Mouse (Mus musculus): ENCODE results near the gene Olfr1440. TPM values are rescaled to one million over a fixed set of nuclear protein-coding genes. Genes with fewer than 3 reads are reported as not detected.

Gene Olfr1440
- total RNA-seq (2014; rRNA removed) (not detected in 2 replicates), polyA plus RNA-seq (2012; rRNA removed) (not detected in 2 replicates)

DNA sequence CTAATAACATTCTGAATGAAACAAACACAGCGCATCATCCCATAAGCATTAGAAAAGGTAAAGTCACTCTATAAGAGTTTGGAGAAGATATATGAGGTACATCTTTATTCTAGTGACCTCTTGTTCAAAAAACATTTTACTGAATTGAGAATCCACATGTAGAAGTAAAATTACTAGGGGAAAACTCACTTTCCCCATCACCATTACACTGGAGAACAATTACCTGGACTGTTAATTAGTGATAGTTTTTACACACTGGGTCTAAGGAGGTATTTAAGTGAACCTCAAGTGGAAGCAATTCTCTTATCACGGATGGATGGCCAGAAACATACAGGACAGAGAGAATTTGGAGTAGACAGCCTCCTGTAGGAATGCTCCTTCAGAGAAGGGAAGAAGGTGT is at the start of gene Olfr1440:
Gene Olfr1440, plus strand, starts transcription at position 301 of the 400 bp plus-strand sequence.
- H3K4me3 ChIP-seq (ENCODE audit: insufficient read depth, low read depth, low read length): no peak within 1 kb of the TSS
- no peaks in the 10 kb centered on the region for H3K4me1 ChIP-seq (ENCODE audit: control insufficient read depth, insufficient read depth, low read length)
- TF ChIP-seq POLR2A (IDR thresholded peaks at IDR 0.05; ENCODE audit: extremely low read depth, insufficient read depth, low read length) (no peak), CTCF (IDR thresholded peaks at IDR 0.05; ENCODE audit: low read depth, low read length) (no peak)
- DNase-seq (ENCODE audit: extremely low read depth, low read depth, low spot score): no peak
- WGBS: 85% methylated on average over 2 of the region's 2 CpGs
- no peak within 1 kb of the TSS for H3K9ac ChIP-seq (ENCODE audit: low read depth, low read length)
- no peak within 1 kb of the TSS for H3K27ac ChIP-seq (replicated peaks; ENCODE audit: insufficient read depth, low read depth, low read length)
- no peaks in the 10 kb centered on the region for H3K36me3 ChIP-seq (ENCODE audit: control insufficient read depth, insufficient read depth, low read length)
- H3K27me3 ChIP-seq (ENCODE audit: control insufficient read depth, insufficient read depth, low read length): no peaks in the 10 kb centered on the region
- no peaks in the 10 kb centered on the region for H3K79me2 ChIP-seq (ENCODE audit: control insufficient read depth, insufficient read depth, low read length)

DNA sequence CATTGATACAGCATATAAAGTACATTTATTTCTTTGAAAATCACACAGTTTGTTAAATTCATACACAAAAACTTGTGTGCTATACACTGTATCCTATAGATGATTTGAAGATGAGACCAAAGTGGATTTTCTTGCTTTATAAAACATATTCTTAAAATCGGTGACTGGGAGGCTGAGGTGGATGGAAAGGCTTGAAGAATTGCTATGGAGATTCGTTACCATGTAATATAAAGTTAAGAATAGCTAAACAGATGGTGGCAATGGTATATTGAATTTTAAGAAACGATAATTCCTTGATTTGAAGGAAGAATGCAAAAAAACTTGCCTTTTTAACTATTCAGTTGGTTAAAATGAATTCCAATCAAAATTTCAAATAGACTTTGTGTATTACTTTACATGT is 14.1 kb upstream of the Olfr1440 start:
- TF ChIP-seq POLR2A (IDR thresholded peaks at IDR 0.05; ENCODE audit: extremely low read depth, insufficient read depth, low read length) (no peak), CTCF (IDR thresholded peaks at IDR 0.05; ENCODE audit: low read depth, low read length) (no peak)
- H3K79me2 ChIP-seq (ENCODE audit: control insufficient read depth, insufficient read depth, low read length): no peaks in the 10 kb centered on the region
- H3K27me3 ChIP-seq (ENCODE audit: control insufficient read depth, insufficient read depth, low read length): no peaks in the 10 kb centered on the region
- H3K36me3 ChIP-seq (ENCODE audit: control insufficient read depth, insufficient read depth, low read length): no peaks in the 10 kb centered on the region
- no peaks in the 10 kb centered on the region for H3K4me1 ChIP-seq (ENCODE audit: control insufficient read depth, insufficient read depth, low read length)
- no peak for DNase-seq (ENCODE audit: extremely low read depth, low read depth, low spot score)
- no peak overlapping the region for H3K27ac ChIP-seq (replicated peaks; ENCODE audit: insufficient read depth, low read depth, low read length)
- WGBS: 69% methylated on average over 3 of the region's 3 CpGs
- no peak overlapping the region for H3K4me3 ChIP-seq (ENCODE audit: insufficient read depth, low read depth, low read length)
- H3K9ac ChIP-seq (ENCODE audit: low read depth, low read length): no peak overlapping the region

DNA sequence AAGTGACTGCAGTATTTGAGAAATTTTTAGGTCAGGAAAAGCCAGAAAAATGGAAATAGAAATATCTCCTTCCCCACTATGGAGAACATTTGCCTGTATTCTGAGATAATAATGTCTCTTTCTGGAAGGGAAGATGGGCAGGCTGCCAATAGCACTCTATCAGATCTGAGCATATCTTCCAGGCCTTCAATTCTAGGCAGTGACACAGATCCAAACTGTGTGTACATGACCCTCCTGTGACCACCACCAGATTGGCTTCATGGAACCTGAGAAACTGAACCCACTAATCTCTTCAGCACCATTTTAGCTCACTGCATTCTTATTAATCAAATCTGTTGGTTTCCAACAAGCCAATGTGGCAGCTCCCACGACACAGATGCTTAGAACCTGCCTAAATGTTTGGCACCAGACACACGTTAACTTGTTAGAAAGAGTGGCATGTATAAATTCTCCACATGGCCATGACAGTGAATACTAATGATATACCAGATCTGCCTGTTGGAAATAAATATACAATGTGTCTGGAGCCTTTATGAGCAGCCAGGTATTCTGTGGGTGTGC is 12.5 kb upstream of the Olfr1440 start:
- Histone ChIP-seq H3K4me3 (ENCODE audit: insufficient read depth, low read depth, low read length) (no peak overlapping the region), H3K27me3 (ENCODE audit: control insufficient read depth, insufficient read depth, low read length) (no peaks in the 10 kb centered on the region), H3K9ac (ENCODE audit: low read depth, low read length) (no peak overlapping the region), H3K79me2 (ENCODE audit: control insufficient read depth, insufficient read depth, low read length) (no peaks in the 10 kb centered on the region), H3K36me3 (ENCODE audit: control insufficient read depth, insufficient read depth, low read length) (no peaks in the 10 kb centered on the region), H3K4me1 (ENCODE audit: control insufficient read depth, insufficient read depth, low read length) (no peaks in the 10 kb centered on the region), H3K27ac (replicated peaks; ENCODE audit: insufficient read depth, low read depth, low read length) (no peak overlapping the region)
- DNase-seq (ENCODE audit: extremely low read depth, low read depth, low spot score): no peak
- no peak for TF ChIP-seq POLR2A (IDR thresholded peaks at IDR 0.05; ENCODE audit: extremely low read depth, insufficient read depth, low read length)
- TF ChIP-seq CTCF (IDR thresholded peaks at IDR 0.05; ENCODE audit: low read depth, low read length): no peak
- 59% methylated on average over 2 of the region's 2 CpGs for WGBS

DNA sequence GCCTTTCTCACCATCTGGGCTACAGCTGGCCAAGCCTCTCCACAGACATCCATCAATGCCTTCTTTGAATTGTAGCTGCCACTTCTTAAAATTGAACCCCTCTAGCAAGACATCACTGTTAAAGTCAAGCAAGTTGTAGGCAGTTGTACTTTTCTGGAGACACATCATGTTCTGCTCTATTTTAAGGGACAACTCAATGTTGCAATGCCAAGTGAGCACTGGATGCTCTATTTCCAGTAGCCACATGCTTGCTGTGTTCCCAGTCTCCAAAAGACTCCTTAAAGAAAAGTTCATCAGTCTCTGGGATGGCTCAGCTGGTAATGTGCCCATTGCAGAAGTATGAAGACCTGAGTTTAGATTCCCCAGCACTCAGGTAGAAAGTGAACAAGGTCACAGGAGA is 26.7 kb downstream of the Olfr1440 start:
- Histone ChIP-seq H3K36me3 (ENCODE audit: control insufficient read depth, insufficient read depth, low read length) (no peaks in the 10 kb centered on the region), H3K79me2 (ENCODE audit: control insufficient read depth, insufficient read depth, low read length) (no peaks in the 10 kb centered on the region), H3K9ac (ENCODE audit: low read depth, low read length) (no peak overlapping the region), H3K4me1 (ENCODE audit: control insufficient read depth, insufficient read depth, low read length) (no peaks in the 10 kb centered on the region), H3K4me3 (ENCODE audit: insufficient read depth, low read depth, low read length) (no peak overlapping the region), H3K27me3 (ENCODE audit: control insufficient read depth, insufficient read depth, low read length) (no peaks in the 10 kb centered on the region), H3K27ac (replicated peaks; ENCODE audit: insufficient read depth, low read depth, low read length) (no peak overlapping the region)
- TF ChIP-seq CTCF (IDR thresholded peaks at IDR 0.05; ENCODE audit: low read depth, low read length) (no peak), POLR2A (IDR thresholded peaks at IDR 0.05; ENCODE audit: extremely low read depth, insufficient read depth, low read length) (no peak)
- no peak for DNase-seq (ENCODE audit: extremely low read depth, low read depth, low spot score)

DNA sequence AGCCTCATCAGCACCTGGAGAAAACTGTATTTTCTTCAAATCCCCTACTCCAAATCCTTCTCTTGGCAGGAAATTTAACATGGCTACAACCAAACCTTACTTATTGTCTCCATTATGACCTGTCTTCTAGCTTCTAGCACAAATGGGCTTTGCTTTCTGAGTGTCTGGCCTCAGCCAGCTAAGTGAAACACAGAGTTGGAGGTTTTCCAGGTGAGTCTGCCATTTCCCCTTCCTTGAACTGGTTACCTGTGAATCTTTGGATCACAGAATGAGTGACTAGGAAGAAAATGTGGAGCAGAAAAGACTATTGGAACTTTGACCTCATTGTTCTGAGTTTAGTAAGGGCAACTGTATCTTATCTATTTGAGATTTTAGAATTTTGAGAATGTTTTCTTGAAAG is 30.3 kb downstream of the Olfr1440 start, which contains the start of gene Olfr1441:
Gene Olfr1441, plus strand, starts transcription at position 73 of the 400 bp plus-strand sequence.
- TF ChIP-seq CTCF (IDR thresholded peaks at IDR 0.05; ENCODE audit: low read depth, low read length) (no peak), POLR2A (IDR thresholded peaks at IDR 0.05; ENCODE audit: extremely low read depth, insufficient read depth, low read length) (no peak)
- no peak for DNase-seq (ENCODE audit: extremely low read depth, low read depth, low spot score)
- H3K4me1 ChIP-seq (ENCODE audit: control insufficient read depth, insufficient read depth, low read length): no peaks in the 10 kb centered on the region
- no peaks in the 10 kb centered on the region for H3K79me2 ChIP-seq (ENCODE audit: control insufficient read depth, insufficient read depth, low read length)
- no peaks in the 10 kb centered on the region for H3K36me3 ChIP-seq (ENCODE audit: control insufficient read depth, insufficient read depth, low read length)
- H3K9ac ChIP-seq (ENCODE audit: low read depth, low read length): no peak within 1 kb of the TSS
- H3K27ac ChIP-seq (replicated peaks; ENCODE audit: insufficient read depth, low read depth, low read length): no peak within 1 kb of the TSS
- no peak within 1 kb of the TSS for H3K4me3 ChIP-seq (ENCODE audit: insufficient read depth, low read depth, low read length)
- no peaks in the 10 kb centered on the region; the same call in 1 of the 2 replicates for H3K27me3 ChIP-seq (ENCODE audit: control insufficient read depth, insufficient read depth, low read length)

DNA sequence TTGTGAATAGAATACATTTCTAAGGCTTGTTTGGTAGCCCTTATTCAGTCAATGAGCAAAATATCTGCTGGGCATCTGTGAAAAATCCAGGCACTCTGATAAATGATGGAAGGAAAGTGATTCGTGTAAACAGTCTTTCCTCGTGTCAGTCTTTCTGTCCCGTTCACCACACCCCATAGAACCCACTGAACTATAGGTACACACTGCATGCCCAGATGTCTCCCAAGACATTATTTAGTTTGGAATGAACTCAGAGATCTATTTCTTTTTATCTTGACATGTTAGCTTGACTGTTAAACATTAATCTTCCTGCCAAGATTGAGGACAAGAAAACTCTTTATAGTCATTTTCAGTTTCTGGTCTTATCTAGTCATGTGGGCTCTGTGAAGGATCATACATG is 31.2 kb downstream of the Olfr1440 start:
- no peaks in the 10 kb centered on the region for H3K36me3 ChIP-seq (ENCODE audit: control insufficient read depth, insufficient read depth, low read length)
- WGBS: 33% methylated on average over 3 of the region's 3 CpGs
- no peak overlapping the region for H3K4me3 ChIP-seq (ENCODE audit: insufficient read depth, low read depth, low read length)
- no peak for DNase-seq (ENCODE audit: extremely low read depth, low read depth, low spot score)
- no peaks in the 10 kb centered on the region for H3K4me1 ChIP-seq (ENCODE audit: control insufficient read depth, insufficient read depth, low read length)
- no peak overlapping the region for H3K27ac ChIP-seq (replicated peaks; ENCODE audit: insufficient read depth, low read depth, low read length)
- H3K79me2 ChIP-seq (ENCODE audit: control insufficient read depth, insufficient read depth, low read length): no peaks in the 10 kb centered on the region
- H3K9ac ChIP-seq (ENCODE audit: low read depth, low read length): no peak overlapping the region
- TF ChIP-seq CTCF (IDR thresholded peaks at IDR 0.05; ENCODE audit: low read depth, low read length): no peak
- TF ChIP-seq POLR2A (IDR thresholded peaks at IDR 0.05; ENCODE audit: extremely low read depth, insufficient read depth, low read length): no peak
- H3K27me3 ChIP-seq (ENCODE audit: control insufficient read depth, insufficient read depth, low read length): no peaks in the 10 kb centered on the region; the same call in 1 of the 2 replicates
